Mouse (Mus musculus) lung, postnatal 0 days (tissue): Measurements from ENCODE around the gene Dock8.

Source experiments
- CTCF ChIP-seq: IDR thresholded peaks from 2 replicates; pipeline ENCODE4 v1.5.1; 2016; ENCODE audit warnings: antibody characterized with exemption, mild to moderate bottlenecking
- EP300 ChIP-seq: IDR thresholded peaks from 2 replicates; pipeline ENCODE4 v1.6.1; 2016; ENCODE audit warnings: antibody characterized with exemption, mild to moderate bottlenecking, control low read depth

GRCm38 (mm10) chr19:25171395-25171794 lies 172.1 kb downstream of the Dock8 start:
- TF ChIP-seq CTCF: no peak
- TF ChIP-seq EP300: no peak
